8 mouse cellular contexts compared by ENCODE assay signal in the genomic region with DNA sequence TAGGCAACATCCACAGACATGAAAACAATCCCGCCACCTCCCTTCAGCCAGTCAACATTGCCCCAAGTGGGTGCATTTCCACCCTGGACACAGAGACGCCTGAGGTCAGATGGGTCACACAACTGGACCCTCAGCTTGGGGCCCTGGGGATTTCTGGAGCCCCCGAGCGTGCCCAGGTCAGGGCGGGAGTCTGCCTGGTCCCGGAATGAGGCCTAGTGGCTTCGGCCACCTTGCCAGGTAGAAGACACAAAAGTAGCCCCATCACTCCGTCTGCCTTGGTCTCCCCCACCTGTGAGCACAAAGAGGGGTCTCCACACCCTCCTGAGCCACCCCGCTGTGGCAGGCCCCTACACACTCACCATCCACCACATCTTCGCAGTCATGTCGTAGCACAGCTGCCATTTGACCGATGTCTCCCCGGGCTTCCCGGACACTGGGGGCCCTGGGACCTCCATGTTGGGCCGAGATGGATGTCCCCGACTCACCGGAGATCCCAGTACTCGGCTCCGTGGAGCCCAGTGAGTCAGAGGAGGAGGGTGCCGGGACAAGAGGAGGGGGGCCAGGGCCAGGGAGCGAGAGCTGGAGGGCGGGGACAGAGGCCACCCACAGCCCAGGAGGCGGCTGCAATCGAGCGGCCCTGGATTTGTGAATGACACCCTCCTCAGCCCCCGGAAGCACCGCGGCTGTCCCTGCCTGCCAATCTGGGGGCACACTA. TPM values are rescaled to one million over a fixed set of nuclear protein-coding genes. Genes with fewer than 3 reads are reported as not detected.
DNase-seq lines count a peak whose midpoint lies in the region; ATAC-seq and TF ChIP-seq lines count a peak whose summit lies in the region.

A gene (minus strand): TSS at position 455 of the 715 bp plus-strand sequence.

- no peak within 1 kb of the TSS for H3K4me3 ChIP-seq in cerebellum, adult 2 months (replicated peaks; ENCODE audit: insufficient read depth, low read depth, low read length)
- H3K4me3 ChIP-seq in thymus, adult 2 months (ENCODE audit: control insufficient read depth, insufficient read depth, low read length), result no peak within 1 kb of the TSS
- no peak within 1 kb of the TSS for H3K4me3 ChIP-seq in heart, embryonic 11.5 days (ENCODE audit: low read depth, low read length)
- no peak within 1 kb of the TSS for H3K4me3 ChIP-seq in neural tube, embryonic 13.5 days

- TF ChIP-seq CTCF in cerebellum, adult 2 months (IDR thresholded peaks at IDR 0.05; ENCODE audit: borderline replicate concordance, insufficient read depth, low read depth, low read length), result no peak
- TF ChIP-seq CTCF in thymus, adult 2 months (IDR thresholded peaks at IDR 0.05; ENCODE audit: borderline replicate concordance, control insufficient read depth, extremely low read depth, insufficient read depth, low read length, poor library complexity), result no peak

- H3K27ac ChIP-seq in cerebellum, adult 2 months (ENCODE audit: insufficient read depth, low read length), result no peak within 1 kb of the TSS
- H3K27ac ChIP-seq in thymus, adult 2 months (ENCODE audit: control insufficient read depth, insufficient read depth, low read length), result no peak within 1 kb of the TSS
- H3K27ac ChIP-seq in heart, embryonic 11.5 days (ENCODE audit: low read depth, low read length), result no peak within 1 kb of the TSS
- no peak within 1 kb of the TSS for H3K27ac ChIP-seq in neural tube, embryonic 13.5 days (replicated peaks)

- no peak for DNase-seq in cerebellum, adult 2 months
- DNase-seq in cerebellum, adult 9-11 months, result no peak
- no peak for DNase-seq in thymus, adult 2 months
- DNase-seq in thymus, postnatal 36 days, result no peak
- DNase-seq in layer of hippocampus, postnatal 14 days (ENCODE audit: low spot score in 2 of 2), result no peak
- no peak for DNase-seq in urinary bladder, postnatal 36 days (ENCODE audit: low spot score in 2 of 2)

- peaks cover 4% of the 10 kb centered on the region for H3K4me1 ChIP-seq in cerebellum, adult 2 months (ENCODE audit: control insufficient read depth, insufficient read depth, low read length)
- no peaks in the 10 kb centered on the region for H3K4me1 ChIP-seq in thymus, adult 2 months (replicated peaks; ENCODE audit: control insufficient read depth, insufficient read depth, low read length)
- no peaks in the 10 kb centered on the region for H3K4me1 ChIP-seq in heart, embryonic 11.5 days (ENCODE audit: control insufficient read depth, insufficient read depth, low read length)
- H3K4me1 ChIP-seq in neural tube, embryonic 13.5 days (replicated peaks), result 0 out of 2 replicates have a peak, but pooled peaks cover 5% of the 10 kb centered on the region

- ATAC-seq in heart, embryonic 11.5 days (replicated peaks; ENCODE audit: insufficient number of reproducible peaks, low FRiP score, low TSS enrichment), result no peak
- no peak for ATAC-seq in neural tube, embryonic 13.5 days (ENCODE audit: low read depth)

- no peak within 1 kb of the TSS for H3K9ac ChIP-seq in heart, embryonic 11.5 days (ENCODE audit: low read depth, low read length)
- H3K9ac ChIP-seq in neural tube, embryonic 13.5 days, result no peak within 1 kb of the TSS

- no peaks in the 10 kb centered on the region for H3K9me3 ChIP-seq in heart, embryonic 11.5 days (replicated peaks; ENCODE audit: control insufficient read depth, low read length)
- no peaks in the 10 kb centered on the region for H3K9me3 ChIP-seq in neural tube, embryonic 13.5 days

- WGBS in cerebellum, adult 2 months, result 63% methylated on average over 28 of the region's 28 CpGs
- WGBS in thymus, adult 2 months, result 75% methylated on average over 28 of the region's 28 CpGs
- WGBS in heart, embryonic 11.5 days (ENCODE audit: insufficient replicate concordance), result 59% methylated on average over 28 of the region's 28 CpGs
- WGBS in neural tube, embryonic 13.5 days, result 65% methylated on average over 28 of the region's 28 CpGs

- no peak within 1 kb of the TSS for H3K4me2 ChIP-seq in heart, embryonic 11.5 days
- no peak within 1 kb of the TSS for H3K4me2 ChIP-seq in neural tube, embryonic 13.5 days

- H3K36me3 ChIP-seq in thymus, adult 2 months (ENCODE audit: control insufficient read depth, insufficient read depth, low read length), result no peaks in the 10 kb centered on the region
- no peaks in the 10 kb centered on the region for H3K36me3 ChIP-seq in heart, embryonic 11.5 days (ENCODE audit: control insufficient read depth, insufficient read depth, low read length)
- no peaks in the 10 kb centered on the region for H3K36me3 ChIP-seq in neural tube, embryonic 13.5 days

- H3K27me3 ChIP-seq in cerebellum, adult 2 months (ENCODE audit: control insufficient read depth, insufficient read depth, low read length), result no peaks in the 10 kb centered on the region; the same call in 1 of the 2 replicates
- H3K27me3 ChIP-seq in thymus, adult 2 months (ENCODE audit: control insufficient read depth, insufficient read depth, low read length), result peaks cover 11% of the 10 kb centered on the region; the same call in 1 of the 2 replicates
- H3K27me3 ChIP-seq in heart, embryonic 11.5 days (ENCODE audit: control insufficient read depth, insufficient read depth, low read length), result peaks cover 94% of the 10 kb centered on the region
- peaks cover 99% of the 10 kb centered on the region for H3K27me3 ChIP-seq in neural tube, embryonic 13.5 days

- TF ChIP-seq POLR2A in cerebellum, adult 2 months (IDR thresholded peaks at IDR 0.05; ENCODE audit: borderline replicate concordance, insufficient read depth, low read length), result no peak
- TF ChIP-seq POLR2A in thymus, adult 2 months (IDR thresholded peaks at IDR 0.05; ENCODE audit: control insufficient read depth, extremely low read depth, insufficient read depth, low read length, poor library complexity), result no peak

RNA-seq across cellular contexts. Expression of the gene that starts here (rescaled TPM):
- polyA plus RNA-seq in cerebellum, adult 2 months (2012; rRNA removed), result 103 and 108 TPM in 2 replicates
- 26.3 and 26.7 TPM in 2 replicates for polyA plus RNA-seq in thymus, adult 2 months (2012; rRNA removed)
- 28.1 and 29.8 TPM in 2 replicates for polyA plus RNA-seq in heart, embryonic 11.5 days (2014; fragmentation: Nextera tagmentation; extraction: Ambion mirVana)
- 10 to 100 TPM; 66.7 to 70.9 TPM for total RNA-seq in layer of hippocampus, postnatal 14 days (2021)
- 27.1 and 27.9 TPM in 2 replicates for polyA plus RNA-seq in neural tube, embryonic 13.5 days (2015; fragmentation: Nextera tagmentation; extraction: Ambion mirVana)
